Mouse (Mus musculus) c-Kit-positive CD71-negative TER-119-negative erythroid progenitor cells, embryonic 14.5 days (primary cell): ENCODE measurements at regions not wholly inside any gene's neighbourhood (a gene's known extent, or its start where the extent isn't known, plus 50 kb on each side); places are given as distances from the start of the nearest gene placed in this dataset.
"Not testable (repeated sequence)": the region's sequence is repeated elsewhere in the genome, so short reads cannot be mapped to it uniquely, and the experiment has no call there.

Source experiments
- DNase-seq: peaks from one replicate; pipeline ENCODE4 v3.0.0-alpha.2; 2013; ENCODE audit warnings: low read depth

- DNase-seq, result not testable (repeated sequence)
Measured at GRCm38 (mm10) chrX:103129347-103129746, 57.1 kb downstream of the Nap1l2 start.

GRCm38 (mm10) chrX:103109181-103109580 lies 77.3 kb downstream of the Nap1l2 start:
- DNase-seq, result peak; percentile 0

GRCm38 (mm10) chrX:103067730-103068621 lies 118.5 kb downstream of the Nap1l2 start:
- not testable (repeated sequence) for DNase-seq

GRCm38 (mm10) chrX:103067107-103067506 lies 119.3 kb downstream of the Nap1l2 start:
- not testable (repeated sequence) for DNase-seq

- DNase-seq, result peak; percentile 26
Measured at GRCm38 (mm10) chrX:103026256-103027028, 98.3 kb downstream of the 1700018G05Rik start.

GRCm38 (mm10) chrX:103025495-103025894 lies 97.3 kb downstream of the 1700018G05Rik start:
- not testable (repeated sequence) for DNase-seq

- not testable (repeated sequence) for DNase-seq
Measured at GRCm38 (mm10) chrX:103013425-103014057, 85.4 kb downstream of the 1700018G05Rik start.

- DNase-seq, result not testable (repeated sequence)
Measured at GRCm38 (mm10) chrX:103012298-103013243, 84.4 kb downstream of the 1700018G05Rik start.

GRCm38 (mm10) chrX:102993956-102994355 lies 65.8 kb downstream of the 1700018G05Rik start:
- DNase-seq, result not testable (repeated sequence)
